Mouse (Mus musculus): ENCODE results near the gene Ttc41.

GRCm38 (mm10) chr10:86772231-86772631, 66.6 kb downstream of the Ttc41 start:
- TF ChIP-seq TAL1 (conservative IDR thresholded peaks at IDR 0.05; ENCODE audit: low read depth, low read length) = no peak
- no peak for TF ChIP-seq GATA1 (IDR thresholded peaks at IDR 0.05; ENCODE audit: borderline replicate concordance, low read length)
